Mouse (Mus musculus) adrenal gland, postnatal 14 days (tissue): ENCODE measurements at regions not wholly inside any gene's neighbourhood (a gene's known extent, or its start where the extent isn't known, plus 50 kb on each side); places are given as distances from the start of the nearest gene placed in this dataset.

Experiments used
- DNase-seq: peaks from one replicate; pipeline ENCODE4 v3.0.0; 2021; ENCODE audit warnings: mixed read lengths

DNA sequence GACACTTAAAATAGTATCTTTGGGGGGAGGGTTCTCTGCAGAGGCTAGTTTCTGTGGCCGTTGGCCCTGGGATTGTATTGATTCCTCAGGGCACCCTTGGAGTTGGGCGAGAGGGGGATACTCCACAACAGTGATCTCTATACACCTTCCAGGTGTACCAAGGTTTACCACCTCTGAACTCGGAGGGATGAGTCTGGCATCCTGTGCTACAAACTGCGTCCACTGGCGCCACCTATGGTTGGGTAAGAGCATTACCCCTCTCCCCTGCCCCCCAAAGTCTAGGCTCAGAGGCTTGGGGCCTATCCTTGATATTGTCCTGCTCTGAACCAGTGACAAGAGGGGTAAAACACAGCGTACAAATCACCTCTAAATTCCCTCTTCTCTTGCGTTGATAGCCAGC, 62.2 kb downstream of the Gm17728 start:
- DNase-seq = peak; percentile 5

DNA sequence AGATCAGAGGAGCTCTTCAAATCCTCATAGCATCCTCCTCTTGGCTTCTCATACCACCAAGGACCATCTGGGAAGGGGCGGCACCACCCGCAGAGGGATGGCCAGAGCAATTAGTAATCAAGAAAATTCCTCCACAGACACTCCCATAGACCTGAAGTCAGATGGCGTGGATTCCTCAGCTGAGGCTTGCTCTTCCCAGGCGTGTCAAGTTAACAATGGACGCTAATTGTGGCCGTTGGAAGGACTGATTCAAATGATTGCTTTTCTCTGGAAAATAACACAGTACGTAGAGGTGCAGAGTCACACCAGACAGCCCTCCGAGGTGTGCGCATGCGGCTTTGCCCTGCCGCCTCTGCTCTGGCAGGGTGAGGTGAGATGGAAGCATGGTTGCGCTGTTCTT, 62.7 kb downstream of the Gm17728 start:
- no peak for DNase-seq

DNA sequence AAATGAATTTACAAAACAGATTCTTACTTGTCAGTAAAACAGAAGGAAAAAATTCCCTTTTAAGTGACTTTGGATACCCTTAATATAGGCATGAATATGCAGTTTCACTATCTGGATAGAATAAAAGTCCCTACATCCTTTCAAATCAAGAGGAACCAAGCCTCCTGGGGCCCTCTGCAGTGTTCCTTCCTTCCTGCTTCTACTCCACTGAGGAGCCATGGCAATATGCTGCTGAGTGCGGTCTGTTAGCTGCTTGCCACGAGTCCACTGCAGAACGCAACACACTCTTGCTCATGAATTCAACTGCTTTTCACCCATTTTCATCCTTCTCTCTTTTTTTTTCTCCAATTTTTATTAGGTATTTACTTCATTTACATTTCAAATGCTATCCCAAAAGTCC, 107.5 kb downstream of the Gm17728 start:
- no peak for DNase-seq

DNA sequence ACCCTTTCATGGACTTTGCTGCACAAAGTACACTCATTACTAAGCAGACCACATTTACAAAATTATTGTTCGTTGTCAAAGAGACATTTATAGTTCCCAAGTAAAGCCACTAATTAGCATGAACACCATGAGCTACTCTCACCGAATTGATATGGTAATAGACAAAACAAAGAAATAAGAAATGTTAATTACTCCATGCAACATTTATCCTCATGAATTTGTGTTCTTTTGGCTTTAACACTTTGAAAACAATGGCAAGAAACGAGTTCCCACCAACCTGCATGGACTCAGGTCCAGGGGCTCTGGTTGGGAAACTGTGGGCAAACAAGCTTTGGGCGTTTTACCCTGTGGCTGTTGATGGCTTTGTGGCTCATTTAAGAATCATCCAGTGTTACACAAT, 114.2 kb downstream of the Gm17728 start:
- DNase-seq = no peak

DNA sequence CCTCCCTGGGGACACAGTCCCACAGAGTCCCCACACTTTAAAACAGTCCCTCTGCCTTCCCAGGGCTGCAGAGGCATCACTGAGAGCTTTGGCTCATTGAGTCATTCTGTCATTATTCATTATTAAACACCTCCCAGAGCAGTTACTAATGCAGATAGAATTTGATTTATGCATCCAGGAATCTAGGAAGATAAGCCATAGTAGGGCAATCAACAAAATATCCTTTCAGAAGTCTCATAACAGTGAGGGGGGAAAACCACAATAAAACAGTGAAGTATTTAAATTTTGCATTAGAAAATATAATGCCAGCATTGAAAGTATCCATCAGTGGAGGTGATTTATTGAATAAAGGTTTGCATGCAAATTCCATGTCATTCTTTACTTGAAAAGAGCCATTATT, 116.5 kb downstream of the Gm17728 start:
- no peak for DNase-seq

DNA sequence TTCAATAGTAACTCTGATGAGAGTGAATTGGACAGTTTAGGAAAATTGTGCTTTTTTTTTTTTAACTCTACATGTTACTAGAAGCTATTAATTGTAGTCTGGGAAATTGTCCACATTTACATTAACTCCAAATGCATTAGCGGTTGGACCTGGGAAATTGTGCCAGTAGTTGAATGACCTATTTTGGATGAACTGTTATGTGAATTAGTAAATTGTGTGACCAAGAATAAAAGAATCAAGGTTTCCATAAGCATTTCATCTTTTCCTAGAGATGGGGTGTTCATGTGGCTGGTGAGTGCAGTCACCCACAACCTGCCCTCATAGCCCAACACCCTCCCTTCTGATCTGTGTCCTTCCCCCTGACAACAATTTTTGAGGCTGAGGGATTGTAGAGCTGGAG, 118.3 kb downstream of the Gm17728 start:
- no peak for DNase-seq

DNA sequence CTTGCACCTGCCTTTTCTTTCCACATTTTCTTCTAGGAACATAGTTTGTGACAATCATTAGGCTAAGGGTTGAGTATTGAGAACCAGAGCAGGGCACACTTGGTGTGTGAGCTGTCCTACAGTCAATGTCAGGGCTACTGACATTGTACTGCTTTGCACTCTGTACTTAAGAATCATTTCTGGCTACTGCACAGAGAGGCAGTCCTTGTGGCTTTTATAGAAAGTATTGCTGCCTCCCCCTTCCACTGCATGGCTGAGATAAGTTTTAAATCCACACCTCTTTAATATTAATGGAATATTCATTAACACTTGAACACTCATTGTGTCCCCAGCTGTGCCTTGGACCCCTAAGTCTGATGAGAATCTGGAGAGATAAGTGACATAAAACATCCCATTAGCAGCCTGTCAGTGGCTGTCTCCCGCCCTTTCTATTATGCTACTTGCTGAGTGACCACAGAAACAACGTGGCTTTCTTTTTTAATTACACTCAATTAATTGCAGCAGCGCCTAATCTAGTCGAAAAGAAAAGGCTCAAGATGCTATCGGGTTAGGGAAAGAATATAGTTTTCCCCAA, 121.5 kb downstream of the Gm17728 start:
- no peak for DNase-seq

DNA sequence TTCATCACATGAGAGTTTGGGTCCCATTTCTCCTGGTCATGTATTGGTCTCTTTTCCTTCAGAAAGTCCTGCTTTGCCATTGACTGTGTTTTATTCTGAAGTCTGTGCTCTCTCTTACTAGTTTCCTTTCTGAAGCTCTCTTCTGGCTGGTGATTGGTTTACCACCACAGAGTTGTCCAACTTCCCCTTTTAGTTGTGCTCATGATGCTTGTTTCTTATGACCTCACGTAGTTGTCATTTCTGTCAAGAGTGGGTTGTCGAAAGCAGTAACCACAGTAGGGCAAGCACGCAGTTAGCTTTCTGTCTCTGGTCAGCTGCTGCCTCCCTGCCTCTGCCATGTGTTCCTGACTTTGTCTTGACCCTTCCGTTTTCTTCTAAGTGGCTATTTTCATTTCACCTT, 112.0 kb downstream of the Pabpc6 start:
- DNase-seq = no peak

DNA sequence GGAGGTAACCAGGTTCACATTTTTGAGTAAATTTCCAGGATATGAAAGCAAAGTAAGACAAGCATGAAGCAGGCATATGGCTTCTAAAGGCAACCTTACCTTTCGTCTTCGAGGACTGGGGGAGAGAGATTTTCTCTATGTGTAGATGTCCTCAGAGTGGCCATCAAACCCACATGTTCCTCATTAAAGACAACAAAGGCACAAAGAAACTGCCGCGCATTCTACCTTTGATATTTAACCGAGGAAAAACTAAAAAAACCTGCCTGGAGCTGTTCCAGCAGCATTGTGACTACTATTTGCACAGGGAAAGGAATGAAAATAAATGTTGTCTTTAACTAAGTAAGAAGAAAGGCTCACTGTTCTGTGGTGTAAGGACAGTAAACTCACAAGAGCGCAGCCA, 102.7 kb downstream of the Pabpc6 start:
- DNase-seq = no peak

DNA sequence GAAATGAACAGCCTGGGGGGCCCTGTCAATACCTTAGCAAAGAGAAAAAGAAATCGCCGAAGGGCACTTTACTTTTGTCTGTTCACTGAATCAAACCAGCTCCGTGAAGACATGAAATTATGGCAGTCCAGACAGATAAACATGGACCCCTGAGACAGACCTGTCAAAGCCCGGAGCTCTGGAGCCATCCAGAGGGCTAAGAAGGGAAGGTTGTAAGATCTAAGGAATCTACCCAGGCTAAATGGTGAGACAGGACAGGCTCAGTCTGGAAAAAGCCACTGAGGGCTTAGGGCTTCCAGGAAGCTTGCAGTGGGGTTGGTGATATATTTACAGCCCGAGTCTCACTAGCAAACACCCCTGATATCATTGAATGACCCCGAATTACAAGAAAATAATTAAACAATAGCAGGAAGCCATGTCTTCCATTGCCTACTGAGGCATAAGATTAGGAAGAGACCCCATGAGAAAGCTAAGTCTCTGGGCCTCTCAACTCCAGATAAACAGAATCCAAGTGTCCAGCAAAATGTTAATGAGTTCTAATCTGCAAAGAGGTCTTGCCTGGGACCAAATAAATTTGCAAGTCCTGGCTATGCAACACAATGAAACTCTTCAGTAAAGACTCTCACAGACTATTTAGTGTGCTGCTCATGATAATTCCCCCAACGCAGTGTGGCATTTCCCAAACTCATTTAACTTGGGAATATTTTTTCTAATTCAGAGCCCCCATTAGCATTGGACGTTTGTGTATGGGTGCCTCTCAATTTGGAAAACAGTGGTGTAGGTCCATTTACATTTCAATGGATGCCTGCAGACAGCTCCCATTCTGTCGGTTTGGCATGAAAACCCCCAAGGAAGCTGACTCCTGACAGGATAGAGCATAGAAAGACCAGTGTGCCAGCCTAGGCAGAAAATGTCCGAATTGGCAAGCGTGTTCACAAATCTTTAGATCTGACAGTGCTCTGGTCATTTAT, 89.8 kb downstream of the Pabpc6 start:
- DNase-seq = no peak

DNA sequence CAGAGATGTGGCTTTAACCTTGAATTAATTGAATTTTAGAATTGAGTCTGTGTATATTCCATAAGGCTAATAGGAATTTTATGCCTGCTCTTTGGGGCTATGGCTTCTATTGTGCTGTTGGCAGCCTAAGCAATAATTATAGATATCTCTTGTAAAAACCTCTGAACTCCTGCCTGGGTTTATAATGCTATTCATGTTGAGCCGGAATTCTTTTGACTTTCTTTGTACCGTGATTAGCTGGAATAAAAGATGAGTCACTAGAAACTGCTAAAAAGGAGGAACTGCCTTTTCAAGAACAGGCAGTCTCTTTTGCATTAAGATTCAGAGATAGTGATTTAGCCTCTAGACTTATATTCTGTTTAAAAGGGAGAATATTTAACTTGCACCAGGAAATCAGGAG, 71.4 kb downstream of the Pabpc6 start:
- DNase-seq = no peak

DNA sequence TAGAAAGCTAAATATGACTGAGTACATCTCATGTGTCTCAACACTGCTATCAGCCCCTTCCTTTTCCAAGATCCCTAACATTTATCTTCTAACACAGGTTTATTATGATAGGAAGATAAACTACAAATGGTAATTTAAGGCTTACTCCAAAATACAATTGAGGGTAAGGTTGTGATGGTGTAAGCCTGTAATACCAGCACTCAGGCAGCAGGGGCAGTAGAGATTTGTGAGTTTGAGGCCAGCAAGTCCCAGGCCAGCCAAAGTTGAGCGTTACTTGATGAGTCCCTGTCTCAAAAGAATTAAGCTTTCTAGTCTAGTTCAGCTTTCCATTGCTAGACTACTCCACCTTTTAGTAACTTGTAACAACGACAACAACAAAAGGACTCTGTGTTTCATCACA, 69.1 kb downstream of the Pabpc6 start:
- no peak for DNase-seq
